Mouse (Mus musculus) NIH3T3 (cell line): Measurements from ENCODE around the gene Elmo3.
"Not testable (repeated sequence)": the region's sequence is repeated elsewhere in the genome, so short reads cannot be mapped to it uniquely, and the experiment has no call there.

ENCODE experiments used
- DNase-seq: peaks from one replicate; pipeline ENCODE4 v3.0.0-alpha.2; 2012; ENCODE audit warnings: low read depth

Elmo3 gene

GRCm38 (mm10) chr8:105276292-105277120 is 28.9 kb upstream of the Elmo3 start:
- no peak for DNase-seq

GRCm38 (mm10) chr8:105278911-105279334 is 26.5 kb upstream of the Elmo3 start:
- no peak for DNase-seq

DNA sequence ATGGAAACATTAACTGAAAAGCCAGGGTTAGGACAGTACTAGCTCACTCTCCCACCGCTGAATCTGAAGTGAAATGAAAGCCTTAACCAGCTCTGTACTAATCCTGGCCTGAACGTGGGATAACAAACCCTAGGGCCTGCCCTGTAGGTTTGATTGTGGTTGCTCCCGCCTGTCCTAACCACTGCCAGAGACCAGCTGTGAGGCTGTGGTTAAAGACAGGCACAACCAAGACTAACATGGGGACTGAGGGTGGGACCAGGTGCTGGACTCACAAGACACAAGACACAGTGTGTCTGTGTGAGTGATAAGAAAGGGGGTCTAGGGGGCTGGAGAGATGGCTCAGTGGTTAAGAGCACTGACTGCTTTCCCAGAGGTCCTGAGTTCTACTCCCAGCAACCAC is 24.8 kb upstream of the Elmo3 start:
- no peak for DNase-seq

DNA sequence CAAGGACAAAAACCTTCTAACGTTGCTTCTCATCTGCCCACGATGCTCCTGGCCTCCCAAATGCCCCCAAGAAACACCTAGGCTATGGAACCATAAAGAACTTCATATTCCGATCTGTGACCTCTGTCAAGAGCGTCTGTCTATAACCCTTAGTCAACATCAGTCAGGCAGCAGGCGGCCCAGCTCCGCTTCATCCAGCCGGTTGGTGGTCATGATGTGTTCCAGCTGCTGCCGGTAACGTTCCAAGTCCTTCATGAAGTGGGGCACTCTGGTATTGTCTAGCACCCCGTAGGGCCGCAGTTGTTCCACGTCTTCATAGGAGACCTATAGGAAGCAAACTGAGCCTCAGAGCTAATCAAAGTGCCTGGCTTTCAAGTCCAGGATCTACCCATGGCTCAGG is 23.6 kb upstream of the Elmo3 start:
- no peak for DNase-seq

GRCm38 (mm10) chr8:105282239-105282638 is 23.2 kb upstream of the Elmo3 start:
- DNase-seq, result no peak

DNA sequence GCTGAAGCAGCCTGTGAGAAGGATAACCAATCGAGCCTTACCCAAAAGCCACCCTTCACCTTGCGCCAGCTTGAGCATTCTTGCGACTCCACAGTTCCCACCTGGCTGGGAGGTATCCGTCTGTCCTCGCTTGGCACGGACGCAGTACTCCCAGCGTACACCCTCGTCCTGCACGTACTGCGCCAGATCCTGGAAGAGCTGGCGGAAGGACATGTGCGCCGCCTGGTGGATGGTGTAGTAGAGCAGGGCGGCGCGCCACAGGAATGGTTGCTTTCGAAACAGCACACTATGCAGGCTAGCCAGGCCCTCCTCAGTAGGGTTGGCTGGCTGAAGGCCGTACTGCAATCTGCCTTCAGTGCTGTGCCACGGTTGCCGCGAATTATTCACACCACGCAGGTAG is 22.3 kb upstream of the Elmo3 start:
- DNase-seq, result peak; percentile 56

DNA sequence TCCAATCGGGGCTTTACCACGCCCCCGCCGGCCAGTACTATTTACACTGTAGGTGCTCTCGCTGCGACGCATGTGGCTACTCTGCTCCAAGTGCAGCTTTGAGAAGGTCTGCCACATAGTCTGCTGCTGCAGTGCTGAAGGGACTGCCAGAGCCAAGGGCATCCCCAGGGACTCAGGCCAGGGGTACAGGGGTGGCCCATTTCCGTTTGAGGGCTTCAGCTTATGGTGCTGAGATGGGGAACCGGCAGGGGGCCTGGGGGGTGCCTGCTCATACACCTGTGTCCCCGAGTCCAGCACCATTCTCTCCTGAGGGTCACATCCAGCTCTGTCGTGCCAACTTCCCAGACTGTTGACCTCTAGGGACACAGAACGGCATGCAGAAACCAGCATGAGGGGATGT is 19.9 kb upstream of the Elmo3 start:
- DNase-seq, result no peak

DNA sequence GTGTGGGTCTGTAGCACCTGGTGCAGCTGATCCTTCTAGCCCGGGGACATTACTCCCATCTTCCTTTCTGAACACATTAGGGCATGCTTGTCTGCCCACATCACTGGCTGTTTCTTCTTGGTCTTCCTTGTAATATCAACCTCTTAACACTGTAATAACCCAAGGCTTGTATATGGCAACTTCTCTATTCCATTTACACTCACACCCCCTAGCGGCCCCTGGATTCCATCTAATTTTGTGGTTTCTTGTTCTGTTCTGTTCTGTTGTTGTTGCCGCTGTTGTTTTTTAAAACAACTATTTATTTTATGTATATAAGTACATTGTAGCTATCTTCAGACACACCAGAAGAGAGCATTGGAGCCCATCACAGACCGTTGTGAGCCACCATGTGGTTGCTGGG is 18.5 kb upstream of the Elmo3 start:
- DNase-seq, result peak; percentile 33

DNA sequence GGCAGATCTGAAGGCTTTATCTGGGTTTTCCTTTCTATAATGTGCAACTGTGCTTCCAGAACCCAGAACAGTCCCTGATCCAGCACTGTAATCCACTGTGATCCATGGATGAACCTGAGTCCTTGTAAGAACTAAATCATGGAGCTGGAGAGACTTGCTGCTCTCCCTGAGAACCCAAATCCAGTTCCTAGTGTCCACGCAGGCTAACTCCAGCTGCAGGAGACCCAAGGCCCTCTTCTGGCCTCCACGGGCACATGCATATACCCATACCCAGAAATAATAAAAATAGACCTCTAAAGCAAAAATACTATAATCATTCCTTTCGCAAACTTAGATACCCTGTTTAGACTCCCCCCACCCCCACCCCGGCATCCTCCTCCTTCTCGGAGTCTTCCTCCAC is 17.2 kb upstream of the Elmo3 start:
- DNase-seq, result peak; percentile 61

GRCm38 (mm10) chr8:105288958-105289732 is 16.3 kb upstream of the Elmo3 start:
- DNase-seq, result peak; percentile 98

DNA sequence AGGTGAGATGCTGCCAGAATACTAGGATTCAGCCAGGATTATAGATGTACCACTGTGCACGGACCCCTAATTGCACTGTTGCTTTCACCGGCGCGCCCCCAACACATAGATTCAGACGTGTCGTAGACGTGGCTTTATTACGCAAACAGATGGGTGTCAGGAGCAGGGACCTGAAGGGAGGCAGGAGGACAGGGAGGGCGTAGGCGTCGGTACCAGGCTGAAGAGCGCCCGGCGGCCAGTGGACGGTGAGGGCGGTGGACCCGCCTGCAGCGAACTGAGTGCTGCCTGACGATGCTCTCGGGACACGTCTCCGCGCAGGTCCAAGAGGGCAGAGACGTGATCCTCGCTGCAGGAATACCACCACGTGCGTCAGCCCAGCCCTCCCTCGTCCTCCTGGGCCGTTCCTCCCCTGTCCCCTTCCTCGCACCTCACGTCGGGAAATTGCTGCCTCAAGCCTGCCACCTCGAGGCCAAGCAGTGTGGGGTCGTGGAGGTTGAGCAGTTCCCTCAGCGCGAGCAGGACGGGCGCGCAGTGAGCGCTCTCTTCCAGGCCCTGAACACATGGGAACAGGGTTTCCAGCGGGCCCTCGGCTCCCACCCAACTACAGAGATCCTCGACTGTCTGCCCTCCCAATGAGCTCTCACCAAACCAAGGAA is 15.5 kb upstream of the Elmo3 start, which contains the start of gene 4931428F04Rik:
Gene 4931428F04Rik, minus strand, starts transcription at position 60 of the 656 bp plus-strand sequence.
- peak; percentile 33 for DNase-seq

- peak; percentile 88 for DNase-seq
These were observed 14.7 kb upstream of the Elmo3 start for GRCm38 (mm10) chr8:105290554-105291314.

DNA sequence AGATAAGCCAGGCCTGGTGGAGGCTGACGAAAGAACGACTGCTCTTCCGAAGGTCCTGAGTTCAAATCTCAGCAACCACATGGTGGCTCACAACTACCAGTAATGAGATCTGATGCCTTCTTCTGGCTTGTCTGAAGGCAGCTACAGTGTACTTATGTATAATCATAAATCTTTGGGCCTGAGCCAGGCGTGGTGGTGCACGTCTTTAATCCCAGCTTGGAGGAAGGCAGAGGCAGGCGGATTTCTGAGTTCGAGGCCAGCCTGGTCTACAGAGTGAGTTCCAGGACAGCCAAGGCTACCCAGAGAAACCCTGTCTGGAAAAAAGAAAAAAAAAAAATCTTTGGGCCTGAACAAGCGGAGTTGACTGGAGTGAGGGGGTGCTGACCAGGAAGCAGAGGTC is 14.0 kb upstream of the Elmo3 start:
- DNase-seq, result not testable (repeated sequence)

- DNase-seq, result peak; percentile 51
These were observed 13.6 kb upstream of the Elmo3 start for GRCm38 (mm10) chr8:105291802-105292201.

GRCm38 (mm10) chr8:105292471-105292870 is 12.9 kb upstream of the Elmo3 start:
- DNase-seq, result peak; percentile 83

DNA sequence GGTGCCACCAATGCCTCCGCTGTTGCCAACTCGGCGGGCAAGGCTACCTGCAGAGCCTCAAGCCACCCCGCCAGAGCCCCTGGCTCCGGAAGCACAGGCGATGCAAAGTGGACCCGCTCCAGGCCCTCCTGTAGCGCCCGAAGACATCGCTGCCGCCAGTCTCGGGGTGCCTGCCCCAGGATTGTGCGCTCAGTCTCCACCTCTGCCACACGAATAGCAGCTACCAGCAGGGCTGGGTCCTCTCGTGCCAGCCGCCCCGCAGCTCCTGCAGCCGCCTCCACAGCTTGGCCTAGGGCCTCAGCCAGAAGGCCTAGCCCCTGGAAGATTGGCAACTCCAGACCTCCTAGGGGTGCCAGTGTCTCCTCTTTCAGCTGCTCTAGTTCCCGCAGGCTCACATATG is 12.0 kb upstream of the Elmo3 start:
- no peak for DNase-seq

GRCm38 (mm10) chr8:105294776-105295175 is 10.6 kb upstream of the Elmo3 start:
- no peak for DNase-seq

GRCm38 (mm10) chr8:105295256-105295655 is 10.1 kb upstream of the Elmo3 start:
- DNase-seq, result no peak

- no peak for DNase-seq
These were observed 9.4 kb upstream of the Elmo3 start, which contains the start of gene Exoc3l for GRCm38 (mm10) chr8:105295895-105296573. TSS of gene Exoc3l (minus strand) at chr8:105296101.

DNA sequence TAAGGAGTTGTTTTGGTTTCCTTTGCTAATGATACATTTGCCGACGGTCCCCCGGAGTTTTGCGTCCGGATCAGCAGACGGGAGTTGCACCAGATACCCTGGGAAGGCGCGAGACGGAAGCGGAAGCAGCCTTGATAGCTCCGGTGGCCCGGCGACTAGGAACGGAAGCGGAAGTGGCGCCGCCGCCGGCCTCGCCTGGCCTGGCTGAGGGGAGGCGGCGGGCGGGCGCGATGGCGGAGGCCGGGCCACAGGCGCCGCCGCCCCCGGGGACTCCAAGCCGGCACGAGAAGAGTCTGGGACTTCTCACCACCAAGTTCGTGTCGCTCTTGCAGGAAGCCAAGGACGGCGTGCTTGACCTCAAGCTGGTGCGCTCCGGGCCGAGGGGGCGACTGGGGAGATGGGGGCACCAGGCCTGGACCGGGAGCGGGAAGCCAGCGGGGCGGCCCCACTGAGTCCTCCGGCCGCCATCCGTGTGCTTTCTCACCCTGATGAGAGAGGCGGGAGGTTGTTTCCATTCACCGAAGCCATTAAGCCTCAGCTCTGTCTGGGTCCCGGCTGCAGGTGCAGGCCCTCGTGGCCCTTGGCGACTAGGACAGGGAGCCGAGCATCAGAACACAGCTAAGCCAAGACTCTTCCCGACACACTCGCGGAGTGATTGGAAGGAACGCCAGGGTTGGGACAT is 7.7 kb upstream of the Elmo3 start, which contains the start of gene E2f4:
Gene E2f4, plus strand, starts transcription at position 153 of the 682 bp plus-strand sequence.
- peak; percentile 95 for DNase-seq
